24 mouse cellular contexts compared by ENCODE assay signal in the genomic region with DNA sequence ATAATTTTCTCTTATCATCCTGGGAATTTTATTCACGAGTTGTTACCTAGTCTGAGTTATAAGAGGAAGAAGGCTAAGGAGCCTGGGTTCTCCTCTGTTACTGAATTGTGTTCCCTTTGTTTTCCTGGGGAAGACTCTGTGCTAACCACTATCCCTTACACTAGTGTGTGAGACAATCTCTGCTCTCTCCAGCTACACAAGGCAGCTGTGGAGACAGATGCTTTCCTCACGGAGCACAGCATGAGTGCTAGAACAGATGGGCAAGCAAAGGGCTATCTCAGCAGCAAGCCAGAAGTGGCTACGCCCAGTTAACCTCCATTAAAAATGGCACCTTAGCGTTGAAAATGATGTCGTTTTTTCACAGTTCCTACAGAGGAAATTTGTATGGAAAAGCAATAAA.
"Had no signal": no experiment of that assay in that cellular context is flagged by ENCODE, and none has a peak within 500 bp of the region (broad histone marks: within the 10 kb centered on the region; RNA-seq: fewer than 3 reads in every experiment).

No protein-coding gene starts in this region.

- DNase-seq: gastrocnemius, postnatal 14 days; gastrocnemius, postnatal 36 days; heart, adult 18-20 months; heart, postnatal 14 days; heart, postnatal 36 days; kidney, adult 11 months; kidney, adult 2 months; kidney, adult 9 months; kidney, postnatal 14 days; kidney, postnatal 36 days; layer of hippocampus, adult 9-11 months; layer of hippocampus, postnatal 36 days; left cerebral cortex, postnatal 4 days had no signal

- H3K27ac ChIP-seq: heart, embryonic 10.5 days; heart, embryonic 13.5 days; heart, embryonic 15.5 days; hindbrain, embryonic 15.5 days; kidney, embryonic 15.5 days; kidney, postnatal 0 days; limb, embryonic 13.5 days; limb, embryonic 15.5 days; liver, embryonic 12.5 days; liver, embryonic 14.5 days had no signal

- H3K9me3 ChIP-seq: heart, embryonic 10.5 days; heart, embryonic 15.5 days; hindbrain, embryonic 15.5 days; kidney, embryonic 15.5 days; limb, embryonic 13.5 days; limb, embryonic 15.5 days had no signal

- H3K9ac ChIP-seq: heart, embryonic 13.5 days; heart, embryonic 15.5 days; hindbrain, embryonic 15.5 days; kidney, embryonic 15.5 days; limb, embryonic 13.5 days; limb, embryonic 15.5 days; liver, embryonic 12.5 days; liver, embryonic 14.5 days had no signal

- ATAC-seq: intestine, embryonic 16.5 days; liver, embryonic 12.5 days had no signal

- H3K27me3 ChIP-seq: heart, embryonic 13.5 days; heart, embryonic 15.5 days; hindbrain, embryonic 15.5 days; kidney, embryonic 15.5 days; limb, embryonic 13.5 days; limb, embryonic 15.5 days; liver, embryonic 12.5 days had no signal

- H3K4me3 ChIP-seq: heart, embryonic 10.5 days; heart, embryonic 13.5 days; heart, embryonic 15.5 days; hindbrain, embryonic 15.5 days; kidney, embryonic 15.5 days; limb, embryonic 13.5 days; limb, embryonic 15.5 days; liver, embryonic 12.5 days had no signal

- H3K4me1 ChIP-seq: heart, embryonic 10.5 days; heart, embryonic 13.5 days; heart, embryonic 15.5 days; hindbrain, embryonic 15.5 days; kidney, embryonic 15.5 days; limb, embryonic 15.5 days; liver, embryonic 12.5 days had no signal

- H3K36me3 ChIP-seq: heart, embryonic 10.5 days; heart, embryonic 13.5 days; heart, embryonic 15.5 days; hindbrain, embryonic 15.5 days; kidney, embryonic 15.5 days; limb, embryonic 13.5 days; limb, embryonic 15.5 days; liver, embryonic 12.5 days had no signal

- H3K4me2 ChIP-seq: heart, embryonic 13.5 days; heart, embryonic 15.5 days; hindbrain, embryonic 15.5 days; kidney, embryonic 15.5 days; limb, embryonic 13.5 days; limb, embryonic 15.5 days; liver, embryonic 12.5 days had no signal
